Mouse (Mus musculus): ENCODE results near the gene Fntb. TPM values are rescaled to one million over a fixed set of nuclear protein-coding genes. Genes with fewer than 3 reads are reported as not detected.
A peak's percentile ranks its signal among the peaks of the same experiment; 100 is the strongest.

The Fntb gene
- polyA plus RNA-seq, 1 experiment from 2014 or later = 50.6 TPM

DNA sequence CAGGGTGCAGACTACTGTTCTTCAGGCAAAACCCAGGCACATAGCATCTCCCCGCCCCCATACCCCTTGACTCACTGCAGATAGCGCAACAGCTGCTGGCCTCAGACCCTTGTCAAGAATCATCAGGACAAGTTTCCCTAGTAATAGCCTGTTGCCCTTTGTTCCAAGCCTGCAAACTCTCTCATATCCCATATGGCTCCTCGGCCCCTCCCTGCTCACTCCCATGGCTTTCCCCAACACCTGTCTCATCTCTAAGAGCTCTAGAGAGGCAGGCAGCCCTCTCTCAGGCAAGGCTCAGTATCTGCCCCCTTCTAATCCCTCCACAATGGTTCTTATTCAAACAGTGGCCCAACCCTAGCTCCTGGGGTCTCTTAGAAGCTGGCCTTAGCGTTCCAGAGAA lies 55.2 kb downstream of the Fntb start:
- 46% methylated on average over 4 of the region's 4 CpGs for whole genome bisulfite sequencing
- H3K36me3 ChIP-seq = no peaks in the 10 kb centered on the region
- H3K27ac ChIP-seq = peak overlapping the region; percentile 87
- H3K9me3 ChIP-seq = no peaks in the 10 kb centered on the region
- H3K27me3 ChIP-seq (ENCODE audit: insufficient read depth, poor library complexity, severe bottlenecking) = peaks cover 68% of the 10 kb centered on the region
- peak overlapping the region; percentile 80; the same call in 1 of the 2 replicates for H3K4me3 ChIP-seq
- H3K4me1 ChIP-seq (replicated peaks) = peaks cover 63% of the 10 kb centered on the region
- DNase-seq (ENCODE audit: low spot score) = no peak

DNA sequence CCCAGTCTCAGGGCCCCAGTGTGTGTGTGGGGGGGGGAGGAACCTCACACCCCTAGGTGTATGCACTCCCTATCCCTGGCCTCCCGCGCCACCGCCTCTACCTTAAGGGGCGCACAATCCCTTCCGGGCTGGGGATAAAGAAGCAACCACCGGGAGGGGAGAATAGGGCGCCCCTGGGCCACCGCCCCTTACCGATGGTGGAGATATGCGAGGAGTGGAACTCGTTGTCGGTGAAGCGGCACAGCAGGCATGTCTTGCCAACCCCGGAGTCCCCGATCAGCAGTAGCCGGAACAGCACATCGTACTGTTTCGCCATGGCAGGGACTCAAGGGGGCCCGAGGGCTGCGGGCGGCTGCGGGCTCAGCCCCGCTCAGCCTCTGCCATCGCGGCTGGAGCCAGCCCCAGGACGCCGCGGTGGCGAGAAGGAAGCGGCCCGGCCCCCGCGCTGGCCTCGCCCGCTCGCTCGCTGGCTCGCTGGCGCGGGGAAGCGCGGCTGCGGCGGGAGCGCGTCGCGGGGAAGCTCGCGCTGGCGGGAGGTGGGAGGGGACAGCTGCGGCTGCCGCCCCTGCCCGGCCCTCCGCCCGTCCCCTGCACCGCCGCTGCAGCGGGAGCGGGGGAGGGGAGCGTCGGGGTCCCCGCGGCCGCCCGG lies 56.7 kb downstream of the Fntb start:
- H3K36me3 ChIP-seq = no peaks in the 10 kb centered on the region
- peak overlapping the region; percentile 80 for H3K4me3 ChIP-seq
- peaks cover 55% of the 10 kb centered on the region for H3K4me1 ChIP-seq (replicated peaks)
- peaks cover 74% of the 10 kb centered on the region for H3K27me3 ChIP-seq (ENCODE audit: insufficient read depth, poor library complexity, severe bottlenecking)
- peak overlapping the region; percentile 87 for H3K27ac ChIP-seq
- peak; percentile 58 for DNase-seq (ENCODE audit: low spot score)
- H3K9me3 ChIP-seq = no peaks in the 10 kb centered on the region
- WGBS = under 1% methylated on average over 66 of the region's 66 CpGs

DNA sequence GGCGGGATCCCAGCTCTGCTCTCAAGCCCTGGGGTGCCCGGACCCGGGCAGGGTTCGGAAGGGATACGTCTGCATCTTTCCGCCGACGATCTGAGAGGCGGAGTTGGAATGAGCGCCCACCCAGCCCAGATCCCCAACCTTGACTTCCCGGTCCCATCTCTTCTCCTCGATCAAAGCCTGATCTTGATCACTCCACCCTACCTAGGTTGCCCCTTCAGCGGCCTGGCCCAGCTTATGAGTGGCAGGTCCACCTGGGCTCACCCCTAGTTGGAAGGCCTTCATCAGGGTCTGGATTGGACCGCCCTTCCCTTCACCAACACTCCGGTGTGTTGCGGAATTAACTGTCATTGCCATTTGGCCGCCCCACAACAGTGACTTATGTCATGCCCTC lies 57.3 kb downstream of the Fntb start, which contains the start of gene Rab15:
Gene Rab15 (minus strand): TSS at position 258 of the 391 bp plus-strand sequence.
- peak within 1 kb of the TSS; percentile 80 for H3K4me3 ChIP-seq
- peaks cover 74% of the 10 kb centered on the region for H3K27me3 ChIP-seq (ENCODE audit: insufficient read depth, poor library complexity, severe bottlenecking)
- peak within 1 kb of the TSS; percentile 87 for H3K27ac ChIP-seq

DNA sequence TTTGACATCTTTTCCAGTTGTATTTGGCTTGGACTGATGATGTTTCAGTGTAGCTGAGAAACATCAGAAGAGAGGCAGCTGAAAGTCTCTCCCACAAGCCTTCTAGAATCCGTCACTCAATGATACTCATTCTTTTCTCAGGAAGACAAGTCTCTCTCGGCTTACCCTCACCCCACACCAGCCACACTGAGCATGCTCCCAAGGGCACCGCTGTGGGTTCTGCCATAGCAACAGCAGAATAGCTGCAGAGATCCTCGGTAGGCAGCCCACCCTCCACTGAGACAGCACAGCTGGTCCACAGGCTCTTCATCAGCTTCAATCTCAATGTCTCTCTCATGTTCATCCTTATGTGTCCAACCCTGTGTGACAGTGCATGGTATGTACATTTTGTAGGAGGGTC lies 59.9 kb downstream of the Fntb start:
- H3K27me3 ChIP-seq (ENCODE audit: insufficient read depth, poor library complexity, severe bottlenecking) = peaks cover 58% of the 10 kb centered on the region
- whole genome bisulfite sequencing = 57% methylated on average over 4 of the region's 4 CpGs
- no peak for DNase-seq (ENCODE audit: low spot score)
- H3K4me3 ChIP-seq = no peak overlapping the region
- H3K9me3 ChIP-seq = no peaks in the 10 kb centered on the region
- no peaks in the 10 kb centered on the region for H3K36me3 ChIP-seq
- H3K27ac ChIP-seq = no peak overlapping the region
- H3K4me1 ChIP-seq (replicated peaks) = peaks cover 29% of the 10 kb centered on the region

More for the DNA sequence above, 57.3 kb downstream of the Fntb start, which contains the start of gene Rab15:
- Histone ChIP-seq H3K36me3 (no peaks in the 10 kb centered on the region), H3K4me1 (replicated peaks) (peaks cover 50% of the 10 kb centered on the region), H3K9me3 (no peaks in the 10 kb centered on the region)
- peak; percentile 36 for DNase-seq (ENCODE audit: low spot score)
- 3% methylated on average over 17 of the region's 17 CpGs for WGBS

DNA sequence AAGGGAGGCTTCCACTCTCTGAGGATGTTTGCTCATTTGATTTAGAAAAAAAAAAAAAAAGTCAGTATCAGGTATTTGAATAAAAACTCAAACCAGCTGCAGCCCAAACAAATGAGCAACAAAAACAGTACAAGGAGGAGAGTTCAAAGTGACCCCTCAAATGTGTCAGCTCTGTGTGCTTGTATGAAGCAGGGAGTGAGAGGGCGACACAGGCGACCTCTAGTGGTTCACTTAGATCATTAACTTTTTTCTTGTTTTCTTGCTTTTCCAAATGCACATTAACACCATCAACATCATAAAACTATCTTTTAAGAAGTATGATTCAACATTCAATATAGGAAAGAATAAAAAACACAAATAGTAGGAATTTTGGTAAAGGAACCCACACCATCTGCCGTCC lies 67.3 kb downstream of the Fntb start:
- Histone ChIP-seq H3K27me3 (ENCODE audit: insufficient read depth, poor library complexity, severe bottlenecking) (no peaks in the 10 kb centered on the region; the same call in 1 of the 2 replicates), H3K27ac (no peak overlapping the region), H3K36me3 (no peaks in the 10 kb centered on the region), H3K4me1 (replicated peaks) (0 out of 2 replicates have a peak, but pooled peaks cover 2% of the 10 kb centered on the region), H3K9me3 (no peaks in the 10 kb centered on the region), H3K4me3 (no peak overlapping the region)
- no peak for DNase-seq (ENCODE audit: low spot score)
- WGBS = 4% methylated on average over 3 of the region's 3 CpGs

DNA sequence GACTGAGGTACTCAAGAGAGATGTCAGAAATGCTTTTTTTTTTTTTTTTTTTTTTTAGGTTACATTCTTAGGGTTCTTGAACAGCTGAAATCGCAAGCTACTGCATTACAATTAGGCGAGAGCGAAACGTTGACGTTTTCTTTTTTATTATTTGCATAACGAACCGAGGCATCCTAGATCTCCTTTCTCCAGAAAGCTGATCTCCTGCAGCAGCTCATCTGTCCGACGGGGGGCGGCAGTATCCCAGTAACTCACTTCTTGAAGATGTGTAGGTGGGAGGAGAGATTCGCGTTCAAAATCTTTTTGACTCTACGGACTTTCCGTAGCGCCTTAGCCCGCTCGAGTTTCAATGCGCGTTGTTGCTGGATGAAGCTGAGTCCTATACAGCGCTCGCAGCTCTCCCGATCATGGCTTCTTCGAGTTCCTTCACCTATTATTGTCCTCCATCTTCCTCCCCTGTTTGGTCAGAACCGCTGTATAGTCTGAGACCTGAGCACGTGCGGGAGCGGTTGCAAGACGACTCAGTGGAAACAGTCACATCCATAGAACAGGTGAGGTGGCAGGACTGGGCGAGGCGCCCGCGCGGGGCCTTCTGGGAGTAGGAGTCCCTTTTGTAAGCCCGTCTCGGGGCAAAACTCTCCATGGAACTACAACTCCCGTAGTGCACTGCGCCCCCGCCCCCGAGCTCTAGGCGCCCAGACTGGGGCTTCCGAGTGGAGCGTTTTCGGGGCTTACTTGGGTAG lies 71.9 kb downstream of the Fntb start:
- Histone ChIP-seq H3K4me1 (replicated peaks) (peaks cover 10% of the 10 kb centered on the region), H3K27me3 (ENCODE audit: insufficient read depth, poor library complexity, severe bottlenecking) (no peaks in the 10 kb centered on the region; the same call in 1 of the 2 replicates), H3K4me3 (peak overlapping the region; percentile 72), H3K9me3 (no peaks in the 10 kb centered on the region), H3K36me3 (no peaks in the 10 kb centered on the region), H3K27ac (peak overlapping the region; percentile 90)
- WGBS = under 1% methylated on average over 43 of the region's 43 CpGs
- peak; percentile 96 for DNase-seq (ENCODE audit: low spot score)

DNA sequence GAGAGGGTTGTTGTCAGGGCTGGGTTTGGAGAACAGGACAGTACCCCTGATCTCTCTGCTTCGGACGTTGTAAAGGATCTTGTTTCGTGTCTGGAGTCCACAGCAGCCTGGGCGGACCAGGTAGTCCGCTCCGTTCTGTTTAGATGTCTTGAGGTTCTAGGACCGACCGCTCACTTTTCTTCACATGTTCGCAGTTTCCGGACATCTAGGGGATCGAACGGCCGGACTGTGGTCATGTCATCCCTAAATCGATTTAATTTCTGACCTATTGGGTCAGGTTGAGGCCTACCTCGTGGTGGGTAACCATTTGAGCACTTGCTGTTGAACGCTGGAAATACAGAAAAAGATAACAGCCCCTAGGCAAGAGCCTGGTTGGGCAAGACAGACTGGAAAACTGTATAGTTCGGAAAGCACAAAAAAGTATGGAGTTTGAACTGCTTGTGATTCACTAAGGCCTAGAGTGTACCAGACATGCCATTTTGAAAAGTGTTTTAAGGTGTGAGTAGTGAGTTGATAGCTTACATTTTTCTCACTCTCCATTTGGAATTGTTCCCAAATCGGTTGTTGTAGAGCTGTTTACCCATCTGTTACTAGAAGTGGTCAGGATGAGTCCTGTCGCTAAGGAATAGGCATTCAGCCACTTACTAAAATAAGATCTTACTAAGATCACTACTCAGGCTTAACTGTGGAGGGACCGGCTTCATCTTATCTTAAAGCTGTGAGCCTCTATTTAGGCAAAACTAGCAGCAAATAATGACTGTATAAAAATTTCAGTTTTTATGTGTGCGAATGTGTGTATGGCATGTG lies 72.7 kb downstream of the Fntb start:
- H3K4me1 ChIP-seq (replicated peaks) = peaks cover 10% of the 10 kb centered on the region
- H3K9me3 ChIP-seq = no peaks in the 10 kb centered on the region
- H3K27ac ChIP-seq = peak overlapping the region; percentile 90
- no peaks in the 10 kb centered on the region; the same call in 1 of the 2 replicates for H3K27me3 ChIP-seq (ENCODE audit: insufficient read depth, poor library complexity, severe bottlenecking)
- 15% methylated on average over 21 of the region's 21 CpGs for WGBS
- no peak for DNase-seq (ENCODE audit: low spot score)
- H3K4me3 ChIP-seq = peak overlapping the region; percentile 72
- H3K36me3 ChIP-seq = peaks cover 3% of the 10 kb centered on the region; the same call in 1 of the 2 replicates

DNA sequence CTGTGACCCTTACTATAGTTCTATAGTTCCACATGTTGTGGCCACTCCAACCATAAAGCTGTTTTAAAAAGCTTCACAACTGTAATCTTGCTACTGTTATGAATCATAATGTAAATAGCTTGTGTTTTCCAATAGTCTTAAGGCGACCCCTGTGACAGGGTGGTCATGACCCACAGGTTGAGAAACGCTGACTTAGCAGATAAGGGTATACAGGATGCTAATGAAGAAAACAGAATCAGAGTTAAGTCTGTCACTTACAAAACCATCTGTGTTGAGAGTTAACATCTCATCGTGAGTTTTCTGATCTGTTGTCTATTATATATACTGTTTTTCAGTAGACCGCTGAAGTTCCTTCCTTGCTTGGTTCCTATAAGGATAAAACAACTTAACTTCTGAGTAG lies 73.9 kb downstream of the Fntb start:
- no peaks in the 10 kb centered on the region for H3K9me3 ChIP-seq
- H3K27me3 ChIP-seq (ENCODE audit: insufficient read depth, poor library complexity, severe bottlenecking) = no peaks in the 10 kb centered on the region
- WGBS = 93% methylated on average over 4 of the region's 4 CpGs
- peaks cover 10% of the 10 kb centered on the region for H3K4me1 ChIP-seq (replicated peaks)
- peaks cover 5% of the 10 kb centered on the region; the same call in 1 of the 2 replicates for H3K36me3 ChIP-seq
- H3K4me3 ChIP-seq = no peak overlapping the region
- no peak for DNase-seq (ENCODE audit: low spot score)
- no peak overlapping the region for H3K27ac ChIP-seq

DNA sequence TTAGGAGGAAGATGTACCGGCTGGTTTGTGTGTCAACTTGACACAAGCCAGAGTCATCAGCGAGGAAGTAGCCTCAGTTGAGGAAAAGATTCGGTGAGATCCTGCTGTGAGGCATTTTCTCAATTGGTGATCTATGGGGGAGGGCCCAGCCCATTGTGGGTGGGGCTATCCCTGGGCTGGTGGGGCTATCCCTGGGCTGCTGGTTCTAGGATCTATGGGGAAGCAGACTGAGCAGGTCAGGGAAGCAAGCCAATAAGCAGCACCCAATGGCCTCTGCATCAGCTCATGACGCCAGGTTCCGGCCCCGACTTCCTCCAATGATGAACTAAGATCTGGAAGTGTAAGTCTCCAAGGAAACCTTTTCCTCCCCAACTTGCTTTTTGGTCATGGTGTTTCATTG lies 74.7 kb downstream of the Fntb start:
- Histone ChIP-seq H3K9me3 (no peaks in the 10 kb centered on the region), H3K27me3 (ENCODE audit: insufficient read depth, poor library complexity, severe bottlenecking) (no peaks in the 10 kb centered on the region), H3K36me3 (peaks cover 5% of the 10 kb centered on the region; the same call in 1 of the 2 replicates), H3K4me1 (replicated peaks) (peaks cover 10% of the 10 kb centered on the region), H3K27ac (no peak overlapping the region), H3K4me3 (no peak overlapping the region)
- DNase-seq (ENCODE audit: low spot score) = no peak
- WGBS = 81% methylated on average over 6 of the region's 6 CpGs

DNA sequence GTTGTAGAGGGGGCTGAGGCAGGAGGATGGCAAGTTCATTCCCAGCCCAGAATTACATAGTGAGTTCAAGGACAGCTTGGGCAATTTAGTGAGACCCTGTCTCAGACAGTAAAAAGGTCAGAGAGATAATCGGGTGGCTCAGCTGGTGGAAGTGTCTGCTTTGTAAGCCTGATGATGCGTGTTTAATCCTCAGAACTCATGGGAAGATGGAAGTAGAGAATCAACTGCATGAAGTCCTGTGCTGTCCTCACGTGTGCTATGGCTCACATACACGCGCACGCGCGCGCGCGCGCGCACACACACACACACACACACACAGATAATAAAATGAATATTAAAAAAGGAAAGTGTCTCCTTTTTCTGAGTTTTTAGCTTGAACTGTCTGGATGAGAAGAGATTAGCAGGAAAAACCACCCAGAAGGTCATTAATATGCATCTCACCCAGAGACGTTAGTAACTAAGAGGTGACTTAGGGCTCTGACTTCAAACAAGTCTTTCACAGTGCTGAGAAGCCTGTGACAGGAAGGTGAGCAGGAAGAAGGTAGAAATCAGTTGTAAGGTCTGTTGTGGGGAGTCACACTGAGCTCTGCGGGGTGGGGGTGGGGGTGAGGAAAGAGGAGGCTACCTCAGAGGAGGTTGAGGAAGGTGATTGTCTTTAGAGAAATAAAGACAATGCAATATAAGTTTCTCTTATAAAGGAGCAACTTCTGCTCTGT lies 79.1 kb downstream of the Fntb start:
- peaks cover 5% of the 10 kb centered on the region; the same call in 1 of the 2 replicates for H3K36me3 ChIP-seq
- no peaks in the 10 kb centered on the region for H3K4me1 ChIP-seq (replicated peaks)
- H3K27me3 ChIP-seq (ENCODE audit: insufficient read depth, poor library complexity, severe bottlenecking) = no peaks in the 10 kb centered on the region
- no peak for DNase-seq (ENCODE audit: low spot score)
- no peak overlapping the region for H3K27ac ChIP-seq
- WGBS = 92% methylated on average over 15 of the region's 15 CpGs
- H3K9me3 ChIP-seq = no peaks in the 10 kb centered on the region
- H3K4me3 ChIP-seq = no peak overlapping the region

DNA sequence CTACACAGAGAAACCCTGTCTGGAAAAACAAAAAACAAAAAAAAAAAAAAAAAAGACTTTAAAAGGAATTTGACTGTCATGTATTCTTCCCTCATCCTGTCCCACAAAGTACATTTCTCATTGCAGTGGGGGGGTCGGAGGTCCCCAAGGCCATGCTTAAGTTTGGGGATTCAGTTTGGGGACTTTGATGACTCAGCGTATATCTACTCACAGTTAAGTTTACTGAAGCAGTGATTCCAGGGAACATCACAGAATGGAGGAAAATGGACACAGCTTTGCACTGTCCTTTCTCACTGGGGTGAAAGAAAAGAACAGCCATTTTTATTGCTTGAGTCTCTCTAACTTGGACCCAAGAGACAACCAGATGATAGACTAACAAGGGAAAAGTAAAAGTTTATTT lies 87.0 kb downstream of the Fntb start:
- Histone ChIP-seq H3K36me3 (no peaks in the 10 kb centered on the region), H3K4me3 (no peak overlapping the region), H3K27me3 (ENCODE audit: insufficient read depth, poor library complexity, severe bottlenecking) (no peaks in the 10 kb centered on the region), H3K4me1 (replicated peaks) (peaks cover 19% of the 10 kb centered on the region), H3K27ac (no peak overlapping the region), H3K9me3 (no peaks in the 10 kb centered on the region)
- no peak for DNase-seq (ENCODE audit: low spot score)
- 92% methylated on average over 2 of the region's 2 CpGs for WGBS
